Mouse (Mus musculus): ENCODE measurements around the gene Ttc3.
"Not testable (repeated sequence)": the region's sequence is repeated elsewhere in the genome, so short reads cannot be mapped to it uniquely, and the experiment has no call there.

The Ttc3 gene

GRCm38 (mm10) chr16:94435495-94436234, 65.2 kb downstream of the Ttc3 start:
- no peak for DNase-seq (ENCODE audit: low read depth)

GRCm38 (mm10) chr16:94436801-94437200, 66.4 kb downstream of the Ttc3 start:
- no peak for DNase-seq (ENCODE audit: low read depth)

GRCm38 (mm10) chr16:94441361-94441760, 70.9 kb downstream of the Ttc3 start:
- no peak for DNase-seq (ENCODE audit: low read depth)

GRCm38 (mm10) chr16:94449151-94449550, 78.7 kb downstream of the Ttc3 start:
- peak; percentile 34 for DNase-seq (ENCODE audit: low read depth)

GRCm38 (mm10) chr16:94449632-94450031, 79.2 kb downstream of the Ttc3 start:
- DNase-seq (ENCODE audit: low read depth) = no peak

- no peak for DNase-seq (ENCODE audit: low read depth)
Observed at GRCm38 (mm10) chr16:94451545-94452488, 81.4 kb downstream of the Ttc3 start.

DNA sequence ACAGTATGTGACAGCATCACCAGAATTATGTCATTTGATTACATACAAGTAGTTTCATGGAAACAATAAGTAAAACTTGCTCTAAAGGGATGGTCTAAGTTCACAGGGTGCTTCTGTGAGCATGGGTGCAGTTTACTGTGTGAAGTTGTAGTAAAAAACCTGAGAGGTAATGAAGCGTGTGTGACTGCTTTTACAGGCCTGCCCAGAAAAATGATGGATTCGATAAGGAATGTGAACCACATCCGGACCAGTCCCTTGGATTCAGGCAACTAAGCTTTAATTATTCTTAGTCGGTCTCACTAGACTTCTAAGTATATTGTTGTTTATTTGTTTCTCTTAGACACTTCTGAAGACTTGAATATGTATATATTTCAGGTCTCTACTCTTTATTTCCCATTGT, 82.3 kb downstream of the Ttc3 start:
- DNase-seq (ENCODE audit: low read depth) = no peak

GRCm38 (mm10) chr16:94454146-94454545, 83.7 kb downstream of the Ttc3 start:
- DNase-seq (ENCODE audit: low read depth) = peak; percentile 13

DNA sequence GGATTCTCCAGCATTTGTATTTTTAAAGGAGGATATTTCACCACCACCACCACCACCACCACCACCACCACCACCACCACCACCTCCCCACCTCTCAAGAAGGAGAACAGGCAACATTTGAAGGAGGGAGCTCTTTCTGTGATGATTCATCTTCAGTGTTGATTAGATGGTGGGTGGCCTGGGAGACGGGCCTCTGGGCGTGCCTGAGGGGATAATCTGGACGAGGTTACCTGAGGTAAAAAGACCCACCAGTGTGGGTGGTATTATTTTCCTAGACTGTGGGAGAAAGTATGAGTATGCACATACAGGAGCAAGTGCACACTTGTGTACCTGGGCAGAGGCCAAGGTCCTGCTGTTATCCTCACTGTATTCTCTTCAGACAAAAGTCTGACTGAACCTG, 93.6 kb downstream of the Ttc3 start:
- no peak for DNase-seq (ENCODE audit: low read depth)

- no peak for DNase-seq (ENCODE audit: low read depth)
Observed at GRCm38 (mm10) chr16:94465900-94466299, 95.5 kb downstream of the Ttc3 start.

DNA sequence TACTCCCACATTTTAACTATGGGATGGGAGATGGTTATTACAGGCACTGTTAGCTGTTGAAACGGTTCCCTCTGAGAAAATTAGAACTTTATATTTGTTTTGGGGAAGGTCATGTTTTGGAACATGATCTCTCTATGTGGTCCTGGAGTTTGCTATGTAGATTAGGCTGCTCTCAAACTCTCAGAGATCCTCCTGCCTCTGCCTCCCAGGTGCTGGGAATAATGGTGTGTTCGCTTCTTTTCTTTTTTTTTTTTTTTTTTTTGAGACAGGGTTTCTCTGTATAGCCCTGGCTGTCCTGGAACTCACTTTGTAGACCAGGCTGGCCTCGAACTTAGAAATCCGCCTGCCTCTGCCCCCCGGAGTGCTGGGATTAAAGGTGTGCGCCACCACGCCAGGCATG, 95.9 kb downstream of the Ttc3 start:
- not testable (repeated sequence) for DNase-seq (ENCODE audit: low read depth)

- no peak for DNase-seq (ENCODE audit: low read depth)
Observed at GRCm38 (mm10) chr16:94467337-94468055, 97.1 kb downstream of the Ttc3 start.

DNA sequence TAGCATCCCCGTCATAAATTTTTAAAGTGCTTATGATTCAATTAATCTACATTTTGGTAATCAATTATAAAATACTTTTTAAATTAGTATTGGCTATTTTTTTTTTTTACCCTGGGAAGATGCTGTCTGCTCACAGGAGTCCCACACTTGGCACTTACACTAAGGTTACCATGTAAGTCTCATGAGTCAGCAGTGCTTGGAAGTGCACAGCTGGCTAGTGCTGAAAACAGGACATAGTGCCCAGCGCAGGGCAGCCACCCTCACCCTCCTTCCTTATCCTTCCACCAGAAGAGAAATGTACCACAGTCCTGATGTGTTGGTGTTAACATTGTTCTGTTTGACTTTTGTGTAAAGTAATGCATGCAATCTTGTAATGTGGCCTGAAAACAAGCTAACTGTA, 98.0 kb downstream of the Ttc3 start:
- no peak for DNase-seq (ENCODE audit: low read depth)

DNA sequence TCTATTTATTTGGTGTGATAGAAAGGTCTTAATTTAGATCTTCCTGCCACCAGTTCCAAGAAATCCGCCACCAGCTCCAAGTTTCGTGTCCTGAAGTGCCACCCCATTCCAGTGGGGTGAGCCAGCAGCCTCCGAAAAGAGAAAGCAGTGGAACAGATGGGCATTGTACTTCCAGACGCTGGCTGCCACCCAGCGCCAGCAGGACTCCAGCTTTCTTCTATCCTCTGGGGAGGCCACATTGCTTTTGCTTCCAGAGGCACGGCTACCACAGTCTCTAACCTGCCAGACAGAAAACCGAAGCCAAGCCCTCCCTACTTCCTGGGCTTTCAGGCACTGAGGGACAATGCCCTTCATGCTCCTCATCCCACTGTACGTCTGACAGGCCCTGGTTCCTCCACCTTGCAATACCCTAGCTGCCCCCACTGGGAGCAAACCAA, 102.1 kb downstream of the Ttc3 start:
- no peak for DNase-seq (ENCODE audit: low read depth)

DNA sequence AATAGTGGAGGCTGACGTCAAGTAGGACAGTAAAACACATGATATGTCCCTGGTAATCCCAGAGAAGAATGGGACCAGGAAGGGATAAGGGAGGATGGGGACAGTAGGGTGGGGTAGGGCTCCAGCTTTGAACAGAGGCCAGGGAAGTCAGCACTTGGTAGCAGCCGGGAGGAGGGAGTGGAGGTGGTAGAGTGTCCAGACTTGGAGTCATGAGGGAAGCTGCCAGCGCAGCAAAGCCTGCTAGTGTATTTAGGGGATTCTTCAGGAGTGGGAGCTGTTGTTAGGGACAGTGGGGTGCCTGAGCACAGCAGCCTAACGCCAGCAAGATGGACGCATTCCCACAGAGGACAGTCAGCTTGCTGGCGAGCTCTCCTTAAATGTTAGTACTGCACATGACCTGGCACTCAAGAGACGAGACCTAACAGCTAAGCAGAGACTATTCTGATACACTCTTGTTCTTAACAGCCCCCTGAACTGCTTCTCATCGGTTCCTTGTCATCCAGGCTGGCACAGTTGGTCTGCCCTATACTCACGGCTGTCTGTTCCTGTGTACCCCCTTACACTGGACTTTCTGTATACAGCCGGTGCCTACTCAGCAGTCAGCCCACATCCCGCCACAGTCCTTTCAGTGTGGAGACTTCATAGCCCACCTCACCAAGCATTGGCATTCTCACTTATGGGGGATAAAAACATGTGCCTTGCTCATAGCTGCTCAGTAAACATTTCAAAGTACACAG, 102.8 kb downstream of the Ttc3 start:
- no peak for DNase-seq (ENCODE audit: low read depth)

- peak; percentile 36 for DNase-seq (ENCODE audit: low read depth)
Observed at GRCm38 (mm10) chr16:94484752-94485535, 114.5 kb downstream of the Ttc3 start.

DNA sequence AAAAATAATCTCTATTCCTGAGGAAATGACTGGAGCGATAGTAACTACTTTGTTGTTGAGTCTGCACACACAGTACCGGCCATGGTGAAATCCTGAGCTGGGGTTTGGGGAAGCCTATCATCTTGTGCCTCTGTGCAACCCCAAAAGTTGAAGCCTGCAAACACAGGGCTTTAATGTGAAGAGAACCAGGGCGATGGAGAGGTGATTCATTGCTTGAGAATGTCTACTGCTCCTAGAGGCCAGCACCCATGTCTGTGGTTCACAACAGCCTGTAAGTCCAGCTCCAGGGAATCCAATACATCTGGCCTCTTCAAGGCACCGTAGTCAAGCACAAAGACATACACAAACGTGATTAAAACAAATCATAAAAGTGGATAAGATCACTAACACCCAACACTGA, 116.9 kb downstream of the Ttc3 start:
- no peak for DNase-seq (ENCODE audit: low read depth)

DNA sequence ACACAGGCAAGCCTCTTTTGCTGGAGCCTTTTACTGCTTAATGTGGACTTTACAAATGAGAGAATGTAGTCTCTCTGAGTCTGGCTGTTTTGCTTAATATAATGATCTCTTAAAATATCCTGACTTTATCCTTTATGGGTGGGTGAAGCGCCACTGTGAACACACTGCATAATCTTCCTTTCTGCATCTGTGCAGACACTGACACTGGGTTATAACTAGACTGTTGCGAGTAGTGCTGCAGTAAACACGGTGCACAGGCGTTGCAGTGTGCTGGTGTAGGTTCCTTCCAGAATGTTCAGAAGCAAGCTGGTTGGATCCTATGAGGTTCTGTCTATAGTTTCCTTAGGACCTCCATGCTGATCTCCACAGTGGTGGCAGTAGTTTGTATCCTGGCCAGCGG, 118.9 kb downstream of the Ttc3 start:
- no peak for DNase-seq (ENCODE audit: low read depth)

GRCm38 (mm10) chr16:94497176-94497575, 126.8 kb downstream of the Ttc3 start:
- DNase-seq (ENCODE audit: low read depth) = not testable (repeated sequence)

DNA sequence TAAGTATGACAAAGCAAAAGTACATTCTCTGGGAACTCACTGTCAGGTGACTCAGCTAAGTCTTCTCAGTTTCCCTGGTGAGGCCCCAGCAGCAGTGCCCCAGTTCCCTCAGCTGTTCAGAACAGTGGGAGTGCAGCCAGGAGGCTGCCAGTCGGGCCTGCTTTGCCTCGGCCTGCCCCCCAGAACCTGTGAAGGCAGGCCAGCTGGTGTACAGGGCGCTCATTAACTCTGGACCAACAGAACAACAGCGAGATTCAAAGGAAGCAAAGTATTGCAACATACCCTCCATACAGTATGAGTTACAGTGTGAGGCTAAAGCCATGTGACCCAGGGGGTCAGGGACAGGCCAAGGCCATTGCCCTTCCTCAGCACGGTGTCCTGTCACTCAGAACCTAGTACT, 127.5 kb downstream of the Ttc3 start:
- no peak for DNase-seq (ENCODE audit: low read depth)

GRCm38 (mm10) chr16:94504192-94504591, 133.8 kb downstream of the Ttc3 start:
- DNase-seq (ENCODE audit: low read depth) = no peak
